Mouse (Mus musculus) frontal cortex, adult 2 months (tissue): Measurements from ENCODE around the gene Trpm6. TPM values are rescaled to one million over a fixed set of nuclear protein-coding genes. Genes with fewer than 3 reads are reported as not detected.

ENCODE experiments used
- DNase-seq, 2 experiments: peaks; one replicate each; pipeline ENCODE4 v3.0.0; 2022; ENCODE audit warnings: low spot score in 1 of 2; ENCODE audit errors: extremely low spot score in 1 of 2
- polyA plus RNA-seq: library from polyadenylated mRNA; depleted of rRNA; stranded (reverse); fragments of >200 nt; gene quantifications from 2 replicates; pipeline ENCODE4 v1.2.3, GENCODE M21; 2012; rRNA removed

Trpm6 gene
- polyA plus RNA-seq, 1 experiment, result 0.30 TPM

DNA sequence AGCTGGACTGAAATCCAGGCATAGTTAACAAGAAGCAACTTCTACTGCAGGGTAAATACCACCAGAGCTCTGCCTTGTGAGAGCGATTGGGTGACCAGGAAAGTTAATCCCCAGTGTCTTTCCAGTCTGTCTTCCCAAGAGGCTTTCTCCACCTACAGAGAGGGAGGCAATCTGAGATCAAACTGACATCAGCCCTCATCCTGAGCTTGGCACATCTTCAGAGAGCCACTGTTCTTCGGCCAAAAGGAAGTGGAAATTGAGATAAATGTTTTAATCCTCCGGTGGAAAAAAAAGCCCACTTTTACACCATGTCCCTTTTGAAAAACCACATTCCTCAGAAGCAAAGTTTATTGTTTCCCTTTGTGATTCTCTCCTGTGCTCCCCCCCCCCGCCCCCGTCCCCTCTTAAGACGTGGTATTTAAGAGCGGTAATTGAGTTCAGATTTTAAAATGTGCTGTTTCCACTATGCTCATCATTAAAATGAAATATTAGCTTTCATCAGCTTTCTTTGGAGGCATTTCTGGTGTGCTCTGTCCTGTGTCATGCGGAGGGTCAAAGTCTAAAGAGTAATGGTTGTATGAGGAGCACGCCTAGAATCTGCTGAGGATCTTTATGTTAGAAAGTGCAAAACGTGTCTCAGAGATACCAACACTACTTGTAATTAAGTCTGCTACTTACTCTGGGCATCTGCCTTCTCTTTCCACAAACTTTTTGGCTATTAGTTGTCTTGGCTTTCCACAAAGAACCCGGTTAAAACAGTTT, 138.0 kb downstream of the Trpm6 start:
- DNase-seq, result no peak

DNA sequence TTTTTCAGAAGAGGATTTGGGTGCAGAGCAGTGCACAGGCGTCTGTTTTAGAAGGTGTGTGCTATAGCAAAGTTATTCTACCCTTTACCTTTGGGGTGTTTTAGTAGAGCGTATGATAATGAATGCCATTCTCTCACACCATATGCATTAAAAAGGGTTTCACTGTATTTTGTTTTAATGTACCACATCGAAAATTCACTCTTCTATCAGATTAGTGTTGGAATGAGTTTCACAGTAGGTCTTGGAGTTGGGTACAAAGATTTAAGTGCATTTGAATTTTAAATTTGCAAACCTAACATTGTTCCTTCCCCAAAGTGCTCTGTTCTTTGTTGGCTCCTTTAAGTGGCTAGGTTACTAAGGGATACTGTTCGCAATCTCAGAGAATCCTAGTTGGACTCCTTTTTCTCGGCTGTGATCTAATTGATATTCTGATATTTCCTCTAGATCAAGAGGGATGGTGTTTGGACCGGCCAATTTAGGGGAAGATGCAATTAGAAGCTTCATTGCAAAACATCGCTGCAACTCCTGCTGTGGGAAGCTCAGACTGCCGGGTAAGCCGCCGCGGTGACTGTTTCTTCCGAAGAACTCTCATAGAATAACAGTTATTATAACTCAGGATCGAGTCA, 138.8 kb downstream of the Trpm6 start:
- peak; percentile 35 to 58 for DNase-seq

- DNase-seq, result peak; percentile 36 to 64
Measured at GRCm38 (mm10) chr19:18889117-18889627, 139.4 kb downstream of the Trpm6 start.

GRCm38 (mm10) chr19:18889632-18890031, 139.8 kb downstream of the Trpm6 start:
- DNase-seq, result no peak

- DNase-seq, result no peak
Measured at GRCm38 (mm10) chr19:18890216-18890615, 140.4 kb downstream of the Trpm6 start.

- DNase-seq, result no peak
Measured at GRCm38 (mm10) chr19:18898238-18898637, 148.5 kb downstream of the Trpm6 start.

- DNase-seq, result no peak
Measured at GRCm38 (mm10) chr19:18902041-18902693, 152.4 kb downstream of the Trpm6 start.

- DNase-seq, result no peak
Measured at GRCm38 (mm10) chr19:18902694-18903067, 152.9 kb downstream of the Trpm6 start.

DNA sequence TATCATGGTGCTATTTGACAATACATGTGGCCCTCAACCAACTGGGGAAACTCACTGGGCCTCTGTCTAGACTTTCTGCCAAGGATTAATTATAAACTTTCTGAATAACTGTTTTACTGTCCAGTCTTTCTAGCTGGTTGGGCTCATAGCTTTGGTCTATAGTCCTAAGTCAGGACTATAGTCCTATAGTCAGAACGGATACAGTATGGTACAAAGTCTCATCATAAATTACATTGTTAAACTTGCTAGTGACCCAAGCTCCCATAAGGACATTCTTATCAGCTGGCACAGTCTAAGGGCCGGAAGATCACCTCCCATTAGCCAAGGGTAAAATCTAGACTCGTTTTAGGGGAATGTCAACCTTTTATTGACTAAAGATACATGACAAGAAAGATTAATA, 155.7 kb downstream of the Trpm6 start:
- no peak for DNase-seq

DNA sequence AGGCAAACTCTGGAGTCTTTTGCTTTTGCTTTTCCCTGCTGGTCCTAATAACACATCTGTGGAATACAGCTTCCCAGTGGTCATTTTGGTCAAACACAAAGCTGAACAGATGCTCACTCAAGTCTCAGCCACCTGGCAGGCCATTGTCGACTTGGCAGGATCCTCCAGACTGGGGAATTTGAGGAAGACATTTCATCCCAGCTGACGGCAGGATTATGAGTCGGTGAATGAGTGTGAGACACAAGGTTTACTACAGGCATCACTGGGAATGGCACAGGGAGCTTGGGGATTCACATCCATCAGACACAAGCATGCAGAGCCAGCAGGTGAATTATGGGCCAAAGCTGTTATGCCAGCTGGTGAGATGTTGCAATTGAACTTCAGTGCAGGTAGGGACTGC, 159.9 kb downstream of the Trpm6 start:
- no peak for DNase-seq

GRCm38 (mm10) chr19:18911755-18912340, 162.1 kb downstream of the Trpm6 start:
- DNase-seq, result no peak

- peak in 1 of 2 experiments; percentile 20 for DNase-seq
Measured at GRCm38 (mm10) chr19:18941391-18941790, 191.6 kb downstream of the Trpm6 start.

Other genes starting within 250 kb of the Trpm6 start
- 21.3 and 25.7 TPM in 2 replicates for gene Ostf1, start 118.2 kb upstream of the Trpm6 start, polyA plus RNA-seq
- 9.2 and 9.8 TPM in 2 replicates for gene Nmrk1, start 118.0 kb upstream of the Trpm6 start, polyA plus RNA-seq
- gene Carnmt1, start 79.2 kb upstream of the Trpm6 start, polyA plus RNA-seq, result 7.8 and 8.2 TPM in 2 replicates
- gene D030056L22Rik, start 36.8 kb upstream of the Trpm6 start, polyA plus RNA-seq, result 32.7 TPM in 2 replicates